Mouse (Mus musculus) NIH3T3 (cell line): ENCODE data around the gene Uqcrc1.

ENCODE experiments used
- DNase-seq: peaks from one replicate; pipeline ENCODE4 v3.0.0-alpha.2; 2012; ENCODE audit warnings: low read depth

Uqcrc1 gene

DNA sequence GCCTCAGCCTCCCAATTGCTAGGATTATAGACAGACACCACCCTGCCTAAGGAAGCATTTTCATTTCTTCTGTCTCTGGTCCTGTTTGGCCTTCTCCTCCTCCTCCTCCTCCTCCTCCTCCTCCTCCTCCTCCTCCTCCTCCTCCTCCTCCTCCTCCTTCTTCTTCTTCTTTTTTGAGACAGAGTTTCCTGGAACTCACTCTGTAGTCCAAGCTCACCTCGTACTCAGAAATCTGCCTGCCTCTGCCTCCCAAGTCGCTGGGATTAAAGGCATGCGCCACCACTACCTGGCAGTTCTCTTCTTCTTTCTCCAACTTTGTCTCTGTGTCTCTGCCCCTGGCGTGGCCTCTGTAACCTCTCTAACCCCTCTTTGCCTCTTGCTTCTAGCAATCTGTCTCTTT lies 49.3 kb downstream of the Uqcrc1 start, which contains the start of gene Ucn2:
Ucn2 (plus strand) TSS at position 301 of the 400 bp plus-strand sequence.
- DNase-seq: no peak

DNA sequence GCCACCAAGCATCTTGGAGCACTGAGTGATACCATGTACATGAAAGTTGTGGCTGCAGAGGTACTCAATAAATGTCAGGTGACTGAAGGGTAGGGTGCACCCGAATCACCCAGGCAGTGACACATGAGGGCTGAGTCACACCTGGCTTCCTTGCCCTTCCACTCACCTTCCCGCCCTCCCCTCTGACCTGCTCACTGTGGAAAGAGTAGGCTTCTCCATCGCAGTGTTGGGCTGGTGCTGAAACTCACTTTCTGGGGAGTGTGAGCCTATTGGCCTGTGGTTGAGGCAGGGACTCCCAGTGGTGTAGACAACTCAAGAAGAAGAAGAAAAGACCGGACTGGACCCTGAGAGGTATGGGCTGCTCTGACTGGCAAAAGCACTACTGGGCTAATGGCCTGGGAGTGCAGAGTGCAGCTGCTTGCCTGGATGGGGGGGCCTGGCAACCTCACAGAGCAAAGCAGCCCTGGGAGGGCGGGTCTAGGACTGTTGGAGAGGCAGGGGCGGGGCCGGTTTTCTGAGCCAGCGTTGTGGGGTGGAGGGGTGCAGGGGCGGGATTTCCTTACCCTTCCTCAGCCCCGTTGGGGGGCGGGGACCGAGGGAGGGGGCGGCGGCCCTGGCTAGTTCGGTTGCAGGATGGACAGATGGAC lies 51.4 kb downstream of the Uqcrc1 start:
- peak; percentile 30 for DNase-seq

DNA sequence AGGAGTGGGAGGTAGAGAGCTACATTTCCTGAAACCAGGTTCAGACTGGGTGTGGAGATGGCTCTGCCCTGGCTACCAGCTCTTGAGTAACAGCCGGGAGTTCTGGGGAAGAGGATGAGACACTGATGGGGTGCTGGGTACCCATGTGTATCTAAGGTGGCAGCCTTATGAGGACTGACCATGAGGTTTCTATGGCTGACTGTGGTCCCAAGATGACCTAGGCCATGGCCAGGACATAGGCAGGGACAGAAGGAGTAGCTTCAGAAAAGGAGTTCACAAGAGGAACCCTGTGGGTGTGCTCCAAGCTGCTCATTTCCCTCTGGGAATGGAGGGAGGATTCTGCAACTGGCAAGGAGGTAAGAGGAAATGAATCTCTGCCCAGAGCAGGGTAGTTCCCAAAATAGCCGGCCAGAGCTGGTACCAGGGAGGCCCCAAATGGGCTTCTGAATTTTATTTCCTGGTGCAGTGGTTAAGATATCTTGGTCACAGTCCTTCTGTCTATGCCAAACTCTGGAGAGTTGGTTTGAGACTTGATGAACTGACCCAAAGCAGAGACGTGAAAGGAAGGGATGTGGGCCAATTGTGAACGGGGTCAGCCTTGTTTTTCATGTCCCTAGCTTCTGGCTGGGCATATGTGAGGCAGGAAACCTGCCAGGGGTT lies 53.5 kb downstream of the Uqcrc1 start:
- DNase-seq: peak; percentile 30

DNA sequence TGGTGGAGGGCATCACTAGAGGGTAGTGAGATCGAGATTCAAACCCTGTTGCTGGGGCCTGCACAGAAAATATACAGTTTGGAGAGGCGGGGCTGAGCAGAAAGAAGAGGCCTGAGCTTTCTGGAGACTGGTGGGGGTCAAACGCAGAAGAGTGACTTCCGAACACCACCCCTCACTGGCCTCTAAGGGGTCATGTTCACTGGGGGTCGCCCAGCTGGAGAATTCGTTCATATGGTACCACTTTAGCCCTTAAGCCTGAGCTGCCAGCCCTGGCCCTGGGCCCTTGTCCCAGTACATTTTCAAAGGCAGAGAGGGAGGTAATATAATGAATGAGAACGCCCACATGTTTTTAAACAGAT lies 54.0 kb downstream of the Uqcrc1 start:
- no peak for DNase-seq

DNA sequence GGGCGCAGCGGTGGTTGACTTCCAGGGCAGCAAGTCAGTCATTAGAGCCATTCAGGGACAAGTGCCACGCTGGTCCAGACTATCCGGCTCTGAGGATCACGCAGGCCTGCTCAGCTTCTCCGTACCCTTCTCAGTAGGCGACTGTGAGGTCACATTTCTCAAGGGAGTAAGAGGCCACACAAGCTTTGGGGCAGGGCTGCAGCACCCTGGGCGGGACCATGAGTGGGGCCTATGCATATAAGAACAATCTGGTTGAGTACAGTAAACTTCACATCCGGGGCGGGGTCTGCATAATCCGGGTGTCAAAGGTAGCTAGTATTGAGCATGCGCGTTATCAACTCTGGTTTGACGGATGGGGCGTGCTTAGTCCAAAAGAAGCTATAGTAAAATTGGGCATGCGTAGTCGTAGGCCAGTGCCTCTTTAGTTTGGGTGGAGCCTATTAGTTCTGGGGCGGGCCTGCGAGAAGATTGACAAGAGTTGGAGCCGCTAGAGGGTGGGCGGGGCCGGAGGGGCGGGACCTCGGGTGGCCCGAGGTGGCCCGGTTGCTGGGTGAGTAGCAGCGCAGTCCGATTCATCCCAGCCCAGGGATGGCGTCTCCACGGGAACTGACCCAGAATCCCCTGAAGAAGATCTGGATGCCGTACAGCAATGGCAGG lies 55.1 kb downstream of the Uqcrc1 start, which contains the start of gene Pfkfb4:
Pfkfb4 (plus strand) TSS at position 351 of the 657 bp plus-strand sequence.
- peak; percentile 96 for DNase-seq

DNA sequence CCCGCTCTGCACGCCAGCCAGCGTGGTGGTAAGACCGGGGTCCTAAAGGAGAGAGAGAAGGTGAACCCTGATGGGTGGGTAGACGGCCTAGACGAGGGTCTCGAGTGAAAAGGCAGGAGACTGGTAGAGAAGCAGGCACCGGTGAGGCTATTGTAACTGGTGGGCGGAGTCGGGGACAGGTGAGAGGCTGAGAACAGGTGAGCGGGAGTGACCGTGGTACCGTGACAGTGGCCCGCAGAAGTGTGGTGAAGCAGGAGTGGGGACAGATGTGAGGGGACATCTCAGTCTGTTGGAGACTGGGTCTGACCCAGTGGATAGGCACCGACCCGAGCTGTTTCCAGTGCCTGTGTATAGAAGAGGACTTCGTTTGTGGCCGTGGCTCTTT lies 55.6 kb downstream of the Uqcrc1 start:
- no peak for DNase-seq

DNA sequence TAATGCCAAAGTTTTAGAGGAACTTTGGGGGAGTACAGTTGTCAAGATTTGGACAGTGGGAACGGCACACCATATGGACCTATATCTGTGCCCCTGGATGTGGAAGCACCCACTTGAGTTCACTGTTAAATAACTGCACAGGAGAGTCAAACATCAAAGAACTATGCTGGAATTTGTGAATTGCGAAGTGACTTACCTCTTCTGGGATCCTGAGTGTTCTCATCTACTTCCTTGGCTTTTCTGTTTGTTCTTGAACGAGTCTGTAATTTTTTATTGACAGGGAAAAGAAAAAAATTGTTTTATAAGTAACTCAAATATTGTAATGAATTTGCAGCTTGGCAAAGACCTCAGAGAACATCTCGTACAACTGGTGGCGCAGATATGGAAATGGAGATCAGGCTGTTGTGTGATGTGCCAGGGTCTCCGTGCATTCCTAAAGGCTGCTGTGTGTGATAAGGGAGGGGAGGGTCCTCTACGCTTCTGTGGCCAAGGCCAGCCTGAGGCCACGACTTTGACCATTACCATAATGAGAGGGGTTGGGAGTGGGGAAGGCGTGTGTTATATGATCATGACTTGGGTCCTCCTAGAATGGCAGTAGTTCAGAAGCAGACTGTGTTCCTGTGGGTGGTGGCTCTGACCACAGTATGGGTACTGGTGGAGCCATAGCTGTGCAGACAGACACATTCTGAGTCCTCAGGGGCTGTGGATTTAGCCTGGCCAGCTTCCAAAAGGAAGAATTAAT lies 56.4 kb downstream of the Uqcrc1 start:
- DNase-seq: no peak

DNA sequence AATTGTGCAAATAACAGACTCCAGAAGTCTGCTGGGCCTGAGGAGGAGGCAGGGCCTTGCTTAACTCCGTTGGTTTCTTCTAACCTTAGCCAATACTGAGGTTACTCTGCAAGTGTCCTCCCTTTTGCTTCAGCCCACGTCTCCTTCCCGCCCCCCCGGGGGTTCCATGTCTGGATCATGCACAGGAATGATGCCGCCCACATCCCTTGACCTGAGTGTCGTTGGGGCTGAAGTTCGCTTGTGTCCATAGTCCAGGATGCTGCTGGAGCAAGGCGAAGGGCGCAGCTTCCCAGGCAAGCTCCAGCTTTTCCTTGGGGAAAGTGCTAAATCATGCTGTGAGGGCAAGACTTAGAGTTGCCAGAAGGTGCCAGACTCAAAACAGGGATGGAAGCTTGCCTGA lies 60.0 kb downstream of the Uqcrc1 start:
- DNase-seq: no peak

DNA sequence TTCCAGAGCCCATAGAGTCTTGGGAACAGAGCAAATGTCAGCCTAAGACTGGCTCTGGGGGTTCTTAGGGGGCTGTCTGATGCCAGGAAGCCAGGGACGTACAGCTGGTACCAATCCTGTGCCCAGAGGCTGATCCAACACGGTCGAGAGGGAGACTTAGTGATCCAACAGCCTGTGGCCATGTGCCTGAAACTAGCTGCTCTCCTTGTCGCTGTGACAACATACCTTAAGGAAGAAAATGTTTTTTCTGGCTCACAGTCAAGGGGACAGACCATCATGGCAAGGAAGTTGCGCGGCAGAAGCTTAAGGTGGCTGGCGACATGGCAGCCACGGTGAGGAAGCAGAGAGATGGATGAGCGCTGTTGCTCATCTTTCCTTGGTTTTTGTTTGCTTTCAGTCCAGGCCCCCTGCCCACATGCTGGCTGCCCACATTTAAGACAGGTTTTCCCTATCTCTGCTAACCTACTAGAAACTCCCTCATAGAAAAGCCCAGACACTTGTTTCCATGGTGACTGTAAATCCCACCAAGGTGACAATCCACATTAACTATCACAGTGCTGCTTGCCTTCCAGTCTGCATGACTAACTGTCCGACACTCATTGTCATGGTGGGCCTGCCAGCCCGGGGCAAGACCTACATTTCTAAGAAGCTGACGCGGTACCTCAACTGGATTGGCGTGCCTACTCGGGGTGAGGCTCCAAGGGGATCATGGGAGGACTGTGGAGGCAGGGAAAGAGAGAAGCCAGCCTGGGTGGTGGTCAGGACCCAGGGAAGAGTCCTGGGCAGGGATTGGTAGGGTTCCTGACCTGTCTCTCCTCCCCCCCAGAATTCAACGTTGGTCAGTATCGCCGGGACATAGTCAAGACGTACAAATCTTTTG lies 62.1 kb downstream of the Uqcrc1 start:
- no peak for DNase-seq

DNA sequence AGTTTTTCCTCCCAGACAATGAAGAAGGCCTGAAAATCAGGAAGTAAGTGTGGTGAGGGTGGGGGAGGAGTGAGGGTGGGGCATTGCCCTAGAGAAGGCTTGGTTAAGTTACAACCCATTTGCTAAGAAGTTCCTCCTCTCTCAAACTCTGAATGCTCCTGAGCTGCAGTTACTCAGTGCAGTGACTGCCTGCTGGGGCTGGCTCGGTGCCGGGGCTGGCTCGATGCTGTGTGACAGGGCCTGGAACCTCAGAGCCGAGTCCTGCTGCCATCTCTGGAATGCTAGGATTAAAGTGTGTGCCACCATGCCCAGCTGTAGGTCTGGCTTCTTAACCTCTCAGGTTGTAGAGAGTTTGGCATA lies 62.7 kb downstream of the Uqcrc1 start:
- DNase-seq: no peak
